Mouse (Mus musculus) lung, embryonic 16.5 days (tissue): ENCODE measurements around the gene Mogat1. TPM values are rescaled to one million over a fixed set of nuclear protein-coding genes. Genes with fewer than 3 reads are reported as not detected.

Experiments
- ATAC-seq: fragments of 200-750 bp; cut with Nextera tagmentation; 2 replicates; pipeline ENCODE4 v1.8.0; 2017; ENCODE audit warnings: low read depth, mild to moderate bottlenecking, moderate library complexity
- H3K27ac ChIP-seq: fragments of 300-500 bp; sonication (generic); 2 replicates; pipeline ENCODE4 v1.5.1; 2014; ENCODE audit warnings: mild to moderate bottlenecking, control low read depth, low read length
- H3K27me3 ChIP-seq: fragments of 300-500 bp; sonication (generic); 2 replicates; pipeline ENCODE4 v1.6.1; 2014; ENCODE audit warnings: low read depth, low read length, mixed read lengths; ENCODE audit not compliant: control insufficient read depth, insufficient read depth
- H3K36me3 ChIP-seq: fragments of 300-500 bp; sonication (generic); 2 replicates; pipeline ENCODE4 v1.6.1; 2014; ENCODE audit warnings: low read length; ENCODE audit not compliant: control insufficient read depth, insufficient read depth
- H3K4me1 ChIP-seq: fragments of 300-500 bp; sonication (generic); replicated peaks from 2 replicates; pipeline ENCODE4 v1.6.1; 2014; ENCODE audit warnings: low read length, mixed read lengths; ENCODE audit not compliant: control insufficient read depth, insufficient read depth
- H3K4me2 ChIP-seq: fragments of 300-500 bp; sonication (generic); 2 replicates; pipeline ENCODE4 v1.6.1; 2014; ENCODE audit warnings: low read depth, low read length, control low read depth
- H3K4me3 ChIP-seq: fragments of 300-500 bp; sonication (generic); 2 replicates; pipeline ENCODE4 v1.5.1; 2014; ENCODE audit warnings: mild to moderate bottlenecking, low read length, control low read depth
- H3K9ac ChIP-seq: fragments of 300-500 bp; sonication (generic); 2 replicates; pipeline ENCODE4 v1.6.1; 2014; ENCODE audit warnings: low read length, control low read depth
- H3K9me3 ChIP-seq: fragments of 300-500 bp; sonication (generic); 2 replicates; pipeline ENCODE4 v1.6.1; 2016; ENCODE audit warnings: low read length; ENCODE audit not compliant: control insufficient read depth
- WGBS: fragments of 180-500 bp; shearing (Covaris S2); extraction: QIAGEN DNeasy Blood & Tissue Kit; methylation state at CpG from one replicate; pipeline ENCODE4 v1.1.7; 2014; 5-methylcytosine and 5-hydroxymethylcytosine counted together
- polyA plus RNA-seq: library from polyadenylated mRNA; unstranded; fragments of >200 nt; fragmentation: Nextera tagmentation; extraction: Ambion mirVana; gene quantifications from 2 replicates; pipeline ENCODE4 v1.2.1, GENCODE M21; 2015

The Mogat1 gene
- polyA plus RNA-seq, 1 experiment from 2014 or later = not detected

DNA sequence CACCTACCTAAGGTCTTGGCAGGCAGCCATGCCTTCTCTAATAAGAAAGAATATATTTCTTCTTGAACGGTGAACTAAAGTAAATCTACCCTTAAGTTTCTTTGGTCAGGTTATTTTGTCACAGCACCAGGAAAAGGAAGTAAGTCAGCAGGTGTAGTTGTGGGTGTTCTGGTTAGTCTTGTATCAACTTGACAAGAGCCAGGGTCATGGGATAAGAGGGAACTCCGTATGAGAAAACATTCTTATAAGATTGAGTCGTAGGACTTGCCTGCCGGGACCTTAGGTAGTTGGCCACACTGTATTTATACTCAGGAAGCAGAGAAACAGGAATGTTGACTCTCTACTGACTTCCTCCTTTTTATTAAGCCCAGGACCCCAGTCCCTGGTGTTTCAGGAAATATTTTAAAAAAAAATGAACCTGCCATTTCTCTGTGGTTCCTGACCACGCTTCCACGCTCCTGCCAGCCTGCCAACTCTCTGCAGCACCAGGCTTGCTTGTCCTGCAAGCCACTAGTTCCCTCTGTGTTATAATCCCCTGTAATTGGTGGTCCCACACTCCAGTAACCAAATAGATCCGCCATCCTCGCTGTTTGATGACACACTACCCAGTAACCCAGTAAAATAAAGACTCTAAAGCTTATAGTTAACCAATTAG is 43.3 kb downstream of the Mogat1 start:
- Histone ChIP-seq H3K4me1 (no peaks in the 10 kb centered on the region), H3K4me3 (no peak overlapping the region), H3K4me2 (no peak overlapping the region), H3K9me3 (no peaks in the 10 kb centered on the region), H3K9ac (no peak overlapping the region), H3K36me3 (no peaks in the 10 kb centered on the region), H3K27me3 (no peaks in the 10 kb centered on the region), H3K27ac (peak overlapping the region; percentile 22; the same call in 1 of the 2 replicates)
- WGBS = 57% methylated on average over 8 of the region's 8 CpGs
- peak; percentile 23; the same call in 1 of the 2 replicates for ATAC-seq

- H3K27me3 ChIP-seq = no peaks in the 10 kb centered on the region
- no peak overlapping the region for H3K4me3 ChIP-seq
- no peaks in the 10 kb centered on the region for H3K9me3 ChIP-seq
- H3K9ac ChIP-seq = no peak overlapping the region
- H3K36me3 ChIP-seq = no peaks in the 10 kb centered on the region
- peaks cover 4% of the 10 kb centered on the region; the same call in 1 of the 2 replicates for H3K4me1 ChIP-seq
- no peak overlapping the region for H3K4me2 ChIP-seq
- 80% methylated on average over 2 of the region's 2 CpGs for WGBS
- no peak overlapping the region for H3K27ac ChIP-seq
- ATAC-seq = no peak
These were observed 56.2 kb downstream of the Mogat1 start for GRCm38 (mm10) chr1:78566963-78567362.

DNA sequence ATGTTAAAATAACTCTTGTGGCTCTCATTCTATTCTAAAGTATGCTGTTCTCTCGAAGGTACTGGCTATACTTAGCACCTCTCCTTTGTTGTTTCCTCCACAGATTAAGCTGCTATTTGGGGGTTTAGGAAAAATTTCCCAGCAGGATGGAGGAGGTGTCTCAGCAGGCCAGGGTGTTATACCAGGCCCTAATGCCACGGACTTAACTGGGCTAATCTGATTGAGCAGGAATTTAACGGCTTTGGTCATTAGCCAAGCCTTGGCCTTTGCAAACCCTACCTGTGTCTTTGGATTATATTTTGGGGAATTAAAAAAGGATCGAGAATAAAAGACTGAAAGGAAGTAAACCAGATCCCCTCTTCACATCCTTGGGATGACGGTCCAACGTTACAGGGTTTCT is 56.6 kb downstream of the Mogat1 start:
- H3K9me3 ChIP-seq = no peaks in the 10 kb centered on the region
- H3K36me3 ChIP-seq = no peaks in the 10 kb centered on the region
- WGBS = 36% methylated on average over 6 of the region's 6 CpGs
- no peak overlapping the region for H3K27ac ChIP-seq
- no peak overlapping the region for H3K4me3 ChIP-seq
- H3K9ac ChIP-seq = no peak overlapping the region
- no peak for ATAC-seq
- H3K4me1 ChIP-seq = peaks cover 4% of the 10 kb centered on the region; the same call in 1 of the 2 replicates
- no peak overlapping the region for H3K4me2 ChIP-seq
- no peaks in the 10 kb centered on the region for H3K27me3 ChIP-seq

GRCm38 (mm10) chr1:78567834-78568507 is 57.2 kb downstream of the Mogat1 start:
- H3K27me3 ChIP-seq = no peaks in the 10 kb centered on the region
- no peak overlapping the region for H3K9ac ChIP-seq
- peaks cover 4% of the 10 kb centered on the region; the same call in 1 of the 2 replicates for H3K4me1 ChIP-seq
- no peak overlapping the region for H3K4me2 ChIP-seq
- ATAC-seq = no peak; the same call in 1 of the 2 replicates
- no peak overlapping the region for H3K4me3 ChIP-seq
- H3K27ac ChIP-seq = no peak overlapping the region
- 29% methylated on average over 8 of the region's 8 CpGs for WGBS
- no peaks in the 10 kb centered on the region for H3K9me3 ChIP-seq
- no peaks in the 10 kb centered on the region for H3K36me3 ChIP-seq

GRCm38 (mm10) chr1:78569617-78570016 is 58.8 kb downstream of the Mogat1 start:
- no peak for ATAC-seq
- Histone ChIP-seq H3K27me3 (no peaks in the 10 kb centered on the region), H3K9me3 (no peaks in the 10 kb centered on the region), H3K4me3 (no peak overlapping the region), H3K9ac (no peak overlapping the region), H3K36me3 (no peaks in the 10 kb centered on the region), H3K27ac (no peak overlapping the region), H3K4me1 (peaks cover 4% of the 10 kb centered on the region; the same call in 1 of the 2 replicates), H3K4me2 (no peak overlapping the region)
- 58% methylated on average over 5 of the region's 5 CpGs for WGBS

- H3K9ac ChIP-seq = no peak overlapping the region
- H3K27ac ChIP-seq = no peak overlapping the region
- no peaks in the 10 kb centered on the region for H3K36me3 ChIP-seq
- H3K4me1 ChIP-seq = no peaks in the 10 kb centered on the region
- H3K27me3 ChIP-seq = no peaks in the 10 kb centered on the region
- H3K4me2 ChIP-seq = no peak overlapping the region
- no peak overlapping the region for H3K4me3 ChIP-seq
- peak; percentile 72; the same call in 1 of the 2 replicates for ATAC-seq
- 28% methylated on average over 2 of the region's 2 CpGs for WGBS
- no peaks in the 10 kb centered on the region for H3K9me3 ChIP-seq
These were observed 74.3 kb downstream of the Mogat1 start for GRCm38 (mm10) chr1:78585080-78585479.

DNA sequence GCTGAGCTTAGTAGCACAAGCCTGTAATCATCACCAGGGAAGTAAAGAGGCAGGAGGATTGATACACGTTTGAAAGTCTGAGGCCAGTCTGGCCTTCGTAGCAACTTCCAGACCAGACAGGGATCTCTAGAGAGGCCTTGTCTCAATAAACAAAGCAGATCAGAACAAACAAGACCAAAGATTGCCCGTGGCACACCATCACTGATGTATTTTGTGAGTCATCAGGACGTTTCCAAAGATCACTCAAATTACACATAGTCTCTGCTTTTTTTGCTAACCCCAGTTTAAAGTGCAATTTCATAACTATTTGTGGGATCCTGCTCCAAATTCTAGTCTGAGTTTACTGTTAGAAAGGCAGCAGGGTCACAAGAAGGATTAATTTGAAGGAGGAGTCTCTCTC is 76.2 kb downstream of the Mogat1 start:
- H3K4me3 ChIP-seq = no peak overlapping the region
- no peaks in the 10 kb centered on the region for H3K9me3 ChIP-seq
- no peak overlapping the region for H3K27ac ChIP-seq
- H3K27me3 ChIP-seq = no peaks in the 10 kb centered on the region
- no peak overlapping the region for H3K9ac ChIP-seq
- 19% methylated on average over 4 of the region's 4 CpGs for WGBS
- H3K4me1 ChIP-seq = no peaks in the 10 kb centered on the region
- no peaks in the 10 kb centered on the region for H3K36me3 ChIP-seq
- H3K4me2 ChIP-seq = no peak overlapping the region
- ATAC-seq = no peak

Other genes with a start within 250 kb of the Mogat1 start
- gene Sgpp2, start 200.6 kb upstream of the Mogat1 start, polyA plus RNA-seq = 0.95 and 1.1 TPM in 2 replicates
- gene Farsb, start 22.1 kb upstream of the Mogat1 start, polyA plus RNA-seq = 111 and 117 TPM in 2 replicates
- 0.05 and 0.11 TPM in 2 replicates for gene BC035947, start 1.2 kb downstream of the Mogat1 start, polyA plus RNA-seq
- gene Acsl3, start 146.8 kb downstream of the Mogat1 start, polyA plus RNA-seq = 38.5 and 40.7 TPM in 2 replicates
- gene Utp14b, start 147.0 kb downstream of the Mogat1 start, polyA plus RNA-seq = 2.8 and 3.1 TPM in 2 replicates